Mouse (Mus musculus) G1E (cell line): Measurements from ENCODE around the gene Olfr598. TPM values are rescaled to one million over a fixed set of nuclear protein-coding genes. Genes with fewer than 3 reads are reported as not detected.
"Not testable (repeated sequence)": the region's sequence is repeated elsewhere in the genome, so short reads cannot be mapped to it uniquely, and the experiment has no call there.

Source experiments
- ATAC-seq: 2 replicates; pipeline ENCODE4 v1.8.0; 2016; ENCODE audit warnings: mild to moderate bottlenecking; ENCODE audit not compliant: insufficient number of reproducible peaks, poor library complexity, low FRiP score, severe bottlenecking; ENCODE audit errors: extremely low read depth
- DNase-seq: peaks from one replicate; pipeline ENCODE4 v3.0.0; 2012; ENCODE audit warnings: low spot score
- H3K27me3 ChIP-seq: 2 replicates; pipeline ENCODE4 v1.6.1; 2012; ENCODE audit warnings: mild to moderate bottlenecking, low read length, inconsistent platforms; ENCODE audit not compliant: insufficient read depth
- H3K36me3 ChIP-seq: replicated peaks from 2 replicates; pipeline ENCODE3; 2012; ENCODE audit warnings: mild to moderate bottlenecking, inconsistent platforms
- H3K4me1 ChIP-seq: 2 replicates; pipeline ENCODE4 v1.6.1; 2012; ENCODE audit warnings: low read depth, low read length, inconsistent platforms, mixed read lengths; ENCODE audit not compliant: insufficient read depth
- H3K4me3 ChIP-seq: 2 replicates; pipeline ENCODE4 v1.5.1; 2012; ENCODE audit warnings: low read depth, mild to moderate bottlenecking, inconsistent platforms, low read length, moderate library complexity, mixed read lengths
- H3K9me3 ChIP-seq: replicated peaks from 2 replicates; pipeline ENCODE4 v1.6.1; 2012; ENCODE audit warnings: inconsistent platforms
- CTCF ChIP-seq: IDR thresholded peaks from 2 replicates; pipeline ENCODE4 v1.5.1; 2012; ENCODE audit warnings: low read depth, low read length, inconsistent platforms, mixed read lengths
- GATA1 ChIP-seq: IDR thresholded peaks from 2 replicates; pipeline ENCODE4 v1.6.1; 2012; ENCODE audit warnings: borderline replicate concordance, low read length, inconsistent platforms, mixed read lengths
- GATA2 ChIP-seq: IDR thresholded peaks from 2 replicates; pipeline ENCODE4 v1.6.1; 2012; ENCODE audit warnings: low read depth, low read length, inconsistent platforms, borderline replicate concordance
- POLR2AphosphoS5 ChIP-seq: IDR thresholded peaks from 2 replicates; pipeline ENCODE4 v1.6.1; 2012; ENCODE audit warnings: low read depth, low read length, inconsistent platforms; ENCODE audit not compliant: insufficient replicate concordance
- TAL1 ChIP-seq: conservative IDR thresholded peaks from 2 replicates; pipeline ENCODE4 v1.6.1; 2012; ENCODE audit warnings: low read depth, low read length, inconsistent platforms, mixed read lengths
- polyA plus RNA-seq: library from polyadenylated mRNA; stranded (reverse); fragments of >175 nt; gene quantifications from 2 replicates; pipeline ENCODE4 v1.2.3, GENCODE M21; 2012
- total RNA-seq, 2 experiments: library from RNA; stranded (forward) in 1 of 2; stranded (reverse) in 1 of 2; fragments of 200-1000 nt in 1 of 2; fragments of >200 nt in 1 of 2; fragmentation: Nextera tagmentation in 1 of 2; gene quantifications; 2 replicates each; pipeline ENCODE4 v1.2.3; 2014 to 2017

Gene Olfr598
- total RNA-seq (2014; fragmentation: Nextera tagmentation) (not detected in 2 replicates), total RNA-seq (2017) (not detected in 2 replicates), polyA plus RNA-seq (not detected in 2 replicates)

- no peaks in the 10 kb centered on the region for H3K9me3 ChIP-seq
- no peak for DNase-seq
- TF ChIP-seq CTCF (no peak), TAL1 (no peak), GATA2 (no peak), GATA1 (no peak), POLR2AphosphoS5 (no peak)
- H3K27me3 ChIP-seq = no peaks in the 10 kb centered on the region
- no peaks in the 10 kb centered on the region for H3K36me3 ChIP-seq
- H3K4me3 ChIP-seq = no peak within 1 kb of the TSS
- ATAC-seq = no peak
- no peaks in the 10 kb centered on the region for H3K4me1 ChIP-seq
These were observed at the start of gene Olfr598 for GRCm38 (mm10) chr7:103323268-103323667. Gene Olfr598 (plus strand): TSS chr7:103323568.

GRCm38 (mm10) chr7:103305348-103305747 is 18.0 kb upstream of the Olfr598 start, which contains the start of gene Olfr596:
Gene Olfr596 (plus strand): TSS chr7:103305648.
- H3K4me3 ChIP-seq, DNase-seq: not testable (repeated sequence)

GRCm38 (mm10) chr7:103316015-103316414 is 7.4 kb upstream of the Olfr598 start, which contains the start of gene Olfr597:
Gene Olfr597 (plus strand): TSS chr7:103316315.
- H3K36me3 ChIP-seq, H3K4me3 ChIP-seq, DNase-seq, H3K27me3 ChIP-seq, H3K9me3 ChIP-seq, H3K4me1 ChIP-seq, ATAC-seq: not testable (repeated sequence)

More at GRCm38 (mm10) chr7:103305348-103305747, 18.0 kb upstream of the Olfr598 start, which contains the start of gene Olfr596:
- ATAC-seq, H3K9me3 ChIP-seq, H3K27me3 ChIP-seq, H3K36me3 ChIP-seq, H3K4me1 ChIP-seq: not testable (repeated sequence)

- Histone ChIP-seq H3K27me3 (no peaks in the 10 kb centered on the region), H3K4me1 (no peaks in the 10 kb centered on the region), H3K4me3 (no peak within 1 kb of the TSS), H3K9me3 (no peaks in the 10 kb centered on the region), H3K36me3 (no peaks in the 10 kb centered on the region)
- no peak for ATAC-seq
- TF ChIP-seq GATA1 = no peak
- TF ChIP-seq TAL1 = no peak
- no peak for TF ChIP-seq GATA2
- no peak for TF ChIP-seq POLR2AphosphoS5
- TF ChIP-seq CTCF = no peak
- no peak for DNase-seq
These were observed 12.2 kb downstream of the Olfr598 start, which contains the start of gene Olfr599 for GRCm38 (mm10) chr7:103335617-103336016. Gene Olfr599 (plus strand): TSS chr7:103335917.

DNA sequence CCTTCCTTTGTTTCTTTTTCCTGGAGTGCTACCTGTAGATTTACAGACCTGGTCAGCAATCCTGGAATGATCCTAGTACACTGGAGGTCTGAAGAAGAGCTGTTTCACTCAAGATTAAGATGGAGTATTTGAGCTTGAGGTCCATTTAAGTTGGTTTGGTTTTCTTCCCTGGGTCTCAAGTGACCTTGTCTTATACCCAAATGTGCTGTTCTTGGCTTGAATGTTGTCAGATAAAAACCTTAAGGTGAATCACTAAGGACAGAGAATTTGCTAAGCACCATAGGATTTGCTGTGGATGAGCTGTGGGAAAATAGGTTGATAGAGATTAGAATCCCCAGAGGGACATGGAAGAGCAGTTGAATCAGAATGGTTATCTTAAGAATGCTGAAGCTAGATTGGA is 26.2 kb downstream of the Olfr598 start, which contains the start of gene Olfr600:
TSS of gene Olfr600 (minus strand) at position 101 of the 400 bp plus-strand sequence.
- H3K4me1 ChIP-seq = no peaks in the 10 kb centered on the region

DNA sequence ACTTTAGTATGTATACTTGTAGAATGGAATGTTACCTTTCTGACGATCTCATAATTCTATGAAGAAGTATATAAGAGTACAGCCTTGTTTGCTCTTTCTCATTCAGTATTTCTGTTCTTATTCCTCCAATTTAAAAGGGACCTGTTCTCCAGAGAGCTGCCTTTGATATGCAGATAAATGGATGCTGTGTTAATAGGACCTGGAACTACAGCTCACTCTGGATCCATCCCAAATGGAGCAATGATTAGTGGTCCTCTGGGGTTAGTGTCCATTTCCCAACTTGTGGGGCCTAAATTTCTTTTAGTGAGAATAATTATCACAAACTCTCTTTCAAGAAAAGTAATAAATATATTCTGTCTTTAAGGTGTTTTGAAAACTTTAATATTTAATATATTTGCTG is 39.2 kb downstream of the Olfr598 start, which contains the start of gene Olfr601:
TSS of gene Olfr601 (minus strand) at position 101 of the 400 bp plus-strand sequence.
- Histone ChIP-seq H3K4me3 (no peak within 1 kb of the TSS), H3K36me3 (no peaks in the 10 kb centered on the region), H3K4me1 (no peaks in the 10 kb centered on the region; the same call in 1 of the 2 replicates), H3K9me3 (no peaks in the 10 kb centered on the region), H3K27me3 (0 out of 2 replicates have a peak, but pooled peaks cover 2% of the 10 kb centered on the region)
- ATAC-seq (no peak), DNase-seq (no peak)
- TF ChIP-seq GATA1 (no peak), GATA2 (no peak), TAL1 (no peak)

More for the DNA sequence above, 26.2 kb downstream of the Olfr598 start, which contains the start of gene Olfr600:
- no peak for TF ChIP-seq CTCF
- TF ChIP-seq GATA1 = no peak
- no peak for TF ChIP-seq POLR2AphosphoS5
- no peak for TF ChIP-seq GATA2
- no peak for TF ChIP-seq TAL1
- no peak for ATAC-seq
- H3K4me3 ChIP-seq = no peak within 1 kb of the TSS
- H3K27me3 ChIP-seq = no peaks in the 10 kb centered on the region
- H3K9me3 ChIP-seq = no peaks in the 10 kb centered on the region
- no peak for DNase-seq
- H3K36me3 ChIP-seq = no peaks in the 10 kb centered on the region

Other genes with a start within 250 kb of the Olfr598 start
Only the 20 nearest of the 29 such genes appear.
- not detected in 2 replicates for gene Olfr588-ps1, start 182.7 kb upstream of the Olfr598 start, total RNA-seq (2014; fragmentation: Nextera tagmentation)
- gene Olfr588-ps1, start 182.7 kb upstream of the Olfr598 start, total RNA-seq (2017) = 0.05 and 0.06 TPM in 2 replicates
- not detected in 2 replicates for gene Olfr588-ps1, start 182.7 kb upstream of the Olfr598 start, polyA plus RNA-seq
- gene Olfr589, start 167.2 kb upstream of the Olfr598 start, total RNA-seq (2014; fragmentation: Nextera tagmentation) = not detected in 2 replicates
- gene Olfr589, start 167.2 kb upstream of the Olfr598 start, total RNA-seq (2017) = 0.11 TPM in 1 of 2 replicates, not detected in the other
- gene Olfr589, start 167.2 kb upstream of the Olfr598 start, polyA plus RNA-seq = not detected in 2 replicates
- not detected in 2 replicates for gene Olfr591, start 145.2 kb upstream of the Olfr598 start, total RNA-seq (2014; fragmentation: Nextera tagmentation)
- gene Olfr591, start 145.2 kb upstream of the Olfr598 start, total RNA-seq (2017) = 0.05 TPM in 1 of 2 replicates, not detected in the other
- not detected in 2 replicates for gene Olfr591, start 145.2 kb upstream of the Olfr598 start, polyA plus RNA-seq
- not detected in 2 replicates for gene Olfr592, start 138.8 kb upstream of the Olfr598 start, total RNA-seq (2014; fragmentation: Nextera tagmentation)
- 0.06 and 0.11 TPM in 2 replicates for gene Olfr592, start 138.8 kb upstream of the Olfr598 start, total RNA-seq (2017)
- gene Olfr592, start 138.8 kb upstream of the Olfr598 start, polyA plus RNA-seq = not detected in 2 replicates
- not detected in 2 replicates for gene Olfr593, start 111.7 kb upstream of the Olfr598 start, total RNA-seq (2014; fragmentation: Nextera tagmentation)
- gene Olfr593, start 111.7 kb upstream of the Olfr598 start, total RNA-seq (2017) = 0.27 and 0.35 TPM in 2 replicates
- gene Olfr593, start 111.7 kb upstream of the Olfr598 start, polyA plus RNA-seq = not detected in 2 replicates
- gene Olfr594, start 106.6 kb upstream of the Olfr598 start, total RNA-seq (2014; fragmentation: Nextera tagmentation) = not detected in 2 replicates
- gene Olfr594, start 106.6 kb upstream of the Olfr598 start, total RNA-seq (2017) = 0.11 TPM in 1 of 2 replicates, not detected in the other
- not detected in 2 replicates for gene Olfr594, start 106.6 kb upstream of the Olfr598 start, polyA plus RNA-seq
- not detected in 2 replicates for gene Usp17ld, start 71.1 kb upstream of the Olfr598 start, total RNA-seq (2014; fragmentation: Nextera tagmentation)
- gene Usp17ld, start 71.1 kb upstream of the Olfr598 start, total RNA-seq (2017) = 0.05 TPM in 1 of 2 replicates, not detected in the other
- gene Usp17ld, start 71.1 kb upstream of the Olfr598 start, polyA plus RNA-seq = not detected in 2 replicates
- gene Olfr596, start 17.9 kb upstream of the Olfr598 start, total RNA-seq (2014; fragmentation: Nextera tagmentation) = not detected in 2 replicates
- 0.06 TPM in 1 of 2 replicates, not detected in the other for gene Olfr596, start 17.9 kb upstream of the Olfr598 start, total RNA-seq (2017)
- not detected in 2 replicates for gene Olfr596, start 17.9 kb upstream of the Olfr598 start, polyA plus RNA-seq
- gene Olfr597, start 7.3 kb upstream of the Olfr598 start, total RNA-seq (2014; fragmentation: Nextera tagmentation) = not detected in 2 replicates
- gene Olfr597, start 7.3 kb upstream of the Olfr598 start, total RNA-seq (2017) = 0.38 TPM in 1 of 2 replicates, not detected in the other
- not detected in 2 replicates for gene Olfr597, start 7.3 kb upstream of the Olfr598 start, polyA plus RNA-seq
- not detected in 2 replicates for gene Olfr599, start 12.3 kb downstream of the Olfr598 start, total RNA-seq (2014; fragmentation: Nextera tagmentation)
- 0.71 TPM in 1 of 2 replicates, not detected in the other for gene Olfr599, start 12.3 kb downstream of the Olfr598 start, total RNA-seq (2017)
- not detected in 2 replicates for gene Olfr599, start 12.3 kb downstream of the Olfr598 start, polyA plus RNA-seq
- gene Olfr600, start 26.1 kb downstream of the Olfr598 start, total RNA-seq (2014; fragmentation: Nextera tagmentation) = not detected in 2 replicates
- 0.06 and 0.11 TPM in 2 replicates for gene Olfr600, start 26.1 kb downstream of the Olfr598 start, total RNA-seq (2017)
- not detected in 2 replicates for gene Olfr600, start 26.1 kb downstream of the Olfr598 start, polyA plus RNA-seq
- gene Olfr601, start 39.1 kb downstream of the Olfr598 start, total RNA-seq (2014; fragmentation: Nextera tagmentation) = not detected in 2 replicates
- 0.11 TPM in 1 of 2 replicates, not detected in the other for gene Olfr601, start 39.1 kb downstream of the Olfr598 start, total RNA-seq (2017)
- not detected in 2 replicates for gene Olfr601, start 39.1 kb downstream of the Olfr598 start, polyA plus RNA-seq
- not detected in 2 replicates for gene Olfr603, start 62.6 kb downstream of the Olfr598 start, total RNA-seq (2014; fragmentation: Nextera tagmentation)
- gene Olfr603, start 62.6 kb downstream of the Olfr598 start, total RNA-seq (2017) = not detected in 2 replicates
- gene Olfr603, start 62.6 kb downstream of the Olfr598 start, polyA plus RNA-seq = not detected in 2 replicates
- gene Usp17lc, start 91.5 kb downstream of the Olfr598 start, total RNA-seq (2014; fragmentation: Nextera tagmentation) = not detected in 2 replicates
- gene Usp17lc, start 91.5 kb downstream of the Olfr598 start, total RNA-seq (2017) = 0.06 and 0.16 TPM in 2 replicates
- not detected in 2 replicates for gene Usp17lc, start 91.5 kb downstream of the Olfr598 start, polyA plus RNA-seq
- gene Olfr605, start 121.9 kb downstream of the Olfr598 start, total RNA-seq (2014; fragmentation: Nextera tagmentation) = not detected in 2 replicates
- 0.22 TPM in 1 of 2 replicates, not detected in the other for gene Olfr605, start 121.9 kb downstream of the Olfr598 start, total RNA-seq (2017)
- not detected in 2 replicates for gene Olfr605, start 121.9 kb downstream of the Olfr598 start, polyA plus RNA-seq
- gene Olfr606, start 125.5 kb downstream of the Olfr598 start, total RNA-seq (2014; fragmentation: Nextera tagmentation) = not detected in 2 replicates
- 0.27 and 0.29 TPM in 2 replicates for gene Olfr606, start 125.5 kb downstream of the Olfr598 start, total RNA-seq (2017)
- not detected in 2 replicates for gene Olfr606, start 125.5 kb downstream of the Olfr598 start, polyA plus RNA-seq
- gene Olfr607, start 140.6 kb downstream of the Olfr598 start, total RNA-seq (2014; fragmentation: Nextera tagmentation) = not detected in 2 replicates
- under 0.01 and 0.11 TPM in 2 replicates for gene Olfr607, start 140.6 kb downstream of the Olfr598 start, total RNA-seq (2017)
- gene Olfr607, start 140.6 kb downstream of the Olfr598 start, polyA plus RNA-seq = not detected in 2 replicates
- not detected in 2 replicates for gene Olfr608, start 146.3 kb downstream of the Olfr598 start, total RNA-seq (2014; fragmentation: Nextera tagmentation)
- not detected in 2 replicates for gene Olfr608, start 146.3 kb downstream of the Olfr598 start, total RNA-seq (2017)
- gene Olfr608, start 146.3 kb downstream of the Olfr598 start, polyA plus RNA-seq = not detected in 2 replicates
- not detected in 2 replicates for gene Olfr609, start 174.5 kb downstream of the Olfr598 start, total RNA-seq (2014; fragmentation: Nextera tagmentation)
- not detected in 2 replicates for gene Olfr609, start 174.5 kb downstream of the Olfr598 start, total RNA-seq (2017)
- not detected in 2 replicates for gene Olfr609, start 174.5 kb downstream of the Olfr598 start, polyA plus RNA-seq
- not detected in 2 replicates for gene Olfr610, start 188.6 kb downstream of the Olfr598 start, total RNA-seq (2014; fragmentation: Nextera tagmentation)
- 0.11 and 0.12 TPM in 2 replicates for gene Olfr610, start 188.6 kb downstream of the Olfr598 start, total RNA-seq (2017)
- gene Olfr610, start 188.6 kb downstream of the Olfr598 start, polyA plus RNA-seq = not detected in 2 replicates